Mouse (Mus musculus): Measurements from ENCODE around the gene Sass6.
"Not testable (repeated sequence)": the region's sequence is repeated elsewhere in the genome, so short reads cannot be mapped to it uniquely, and the experiment has no call there.

The Sass6 gene

GRCm38 (mm10) chr3:116634091-116634490 is 39.3 kb downstream of the Sass6 start:
- DNase-seq = no peak

- no peak for DNase-seq
Measured at GRCm38 (mm10) chr3:116634853-116635252, 40.1 kb downstream of the Sass6 start.

DNA sequence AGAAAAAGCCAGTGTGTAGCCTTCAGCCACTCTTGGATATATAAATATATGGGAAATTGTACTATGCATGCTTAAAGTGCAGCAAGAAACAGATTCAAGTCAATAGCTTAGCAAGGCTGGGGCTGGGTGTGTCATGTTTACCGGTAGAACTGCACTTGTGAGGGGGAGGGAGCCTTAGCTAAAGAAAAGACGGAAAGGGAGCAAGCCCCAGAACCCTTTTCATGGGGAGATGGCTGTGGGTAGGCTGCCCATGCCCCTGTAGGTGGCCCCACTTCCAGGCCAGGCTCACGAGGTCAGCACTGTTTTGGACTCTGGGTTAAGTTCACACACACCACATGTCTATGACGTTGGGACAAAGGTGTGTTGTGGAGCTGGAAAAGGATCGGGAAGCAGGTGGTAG is 41.0 kb downstream of the Sass6 start:
- DNase-seq = no peak

DNA sequence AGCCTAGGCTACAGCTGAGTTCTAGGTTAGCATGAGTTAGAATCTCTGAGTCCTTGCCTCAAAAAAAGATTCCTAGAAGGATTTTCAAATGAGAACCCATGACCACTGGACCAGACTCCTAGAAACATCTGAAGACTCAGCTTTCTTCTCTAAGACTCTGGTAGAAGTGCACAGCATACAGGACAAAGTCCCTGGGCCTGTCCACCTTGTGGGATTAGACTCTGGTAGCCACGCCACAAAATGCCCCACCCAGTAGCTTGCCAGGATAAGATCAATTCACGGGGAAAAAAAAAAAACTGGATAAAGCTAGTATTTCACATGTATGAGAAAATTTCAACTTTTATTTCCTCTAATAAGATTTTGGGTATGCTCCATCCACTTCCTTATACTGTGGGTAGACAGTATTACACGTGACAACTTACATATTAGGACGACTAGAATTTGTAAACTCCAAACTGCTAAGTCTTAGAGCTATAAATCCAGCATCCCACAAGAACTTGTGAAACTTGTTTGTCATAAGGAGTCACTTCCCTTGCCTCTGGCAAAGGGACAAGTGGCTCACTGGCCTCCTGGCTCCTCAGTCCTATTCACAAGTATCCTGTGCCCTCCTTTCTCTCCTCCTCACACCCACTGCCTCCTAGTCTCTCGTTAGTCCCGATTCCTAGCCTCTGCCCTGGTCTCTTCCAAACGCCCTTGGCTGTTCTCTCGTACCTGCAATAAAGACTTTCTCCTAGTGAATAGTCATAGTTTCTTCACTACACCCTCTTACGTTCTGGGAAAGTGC is 43.1 kb downstream of the Sass6 start:
- DNase-seq = no peak

DNA sequence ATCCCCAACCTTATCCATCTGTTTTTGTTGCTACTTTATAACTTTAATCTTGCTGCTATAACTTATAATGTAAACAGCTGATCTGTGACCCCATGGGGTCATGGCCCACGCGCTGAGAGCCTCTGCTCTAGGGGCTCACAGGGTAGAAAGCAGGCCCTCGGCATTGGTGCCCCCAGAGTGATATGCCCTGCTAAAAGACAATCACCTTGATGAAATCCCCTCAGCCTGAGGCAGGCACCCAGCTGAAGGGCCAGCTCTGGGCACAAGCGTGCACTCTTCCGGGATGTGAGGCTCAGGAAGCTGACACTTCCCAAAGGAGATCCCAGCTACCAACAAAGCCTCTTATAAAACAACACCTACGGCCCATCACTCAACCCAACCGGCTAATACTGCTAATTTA is 43.8 kb downstream of the Sass6 start:
- no peak for DNase-seq

DNA sequence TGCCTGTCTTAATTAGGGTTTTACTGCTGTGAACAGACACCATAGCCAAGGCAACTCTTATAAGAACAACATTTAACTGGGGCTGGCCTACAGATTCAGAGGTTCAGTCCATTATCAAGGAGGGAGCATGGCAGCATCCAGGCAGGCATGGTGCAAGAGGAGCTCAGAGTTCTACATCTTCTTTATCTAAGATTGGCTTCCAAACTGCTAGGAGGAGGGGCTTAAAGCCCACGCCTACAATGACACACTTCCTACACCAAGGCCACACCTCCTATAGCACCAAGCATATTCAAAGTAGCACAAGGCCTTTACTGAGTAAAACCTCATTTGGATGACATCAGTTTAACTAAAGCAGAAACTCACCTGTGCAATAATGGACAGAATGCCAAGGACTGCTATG is 45.2 kb downstream of the Sass6 start:
- no peak for DNase-seq

DNA sequence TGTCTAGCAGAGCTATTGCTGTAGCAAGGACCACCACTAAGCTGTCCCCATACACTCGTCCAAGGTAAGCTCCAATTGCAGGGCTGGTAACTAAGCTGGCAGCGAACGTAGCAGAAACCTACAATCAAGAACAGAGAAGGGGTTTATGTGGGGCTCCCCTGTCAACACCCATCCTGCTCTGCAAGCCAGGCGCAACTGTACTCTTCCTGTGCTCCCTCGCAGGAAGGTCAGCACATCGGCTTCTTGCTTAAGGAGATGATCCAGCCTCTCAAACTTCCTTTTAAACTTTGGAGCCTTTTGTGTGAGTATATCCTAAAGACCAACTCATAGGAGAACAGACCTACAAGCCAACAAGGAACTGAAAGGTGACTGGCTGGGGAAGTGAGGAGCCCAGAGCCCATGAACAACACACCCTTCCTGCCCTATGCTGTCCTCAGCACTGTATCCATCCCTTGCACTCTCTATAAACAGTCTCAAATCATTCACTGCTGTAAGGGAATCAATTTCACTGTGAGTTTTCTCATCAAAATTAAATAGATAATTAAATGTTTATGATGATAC is 47.1 kb downstream of the Sass6 start:
- DNase-seq = no peak

GRCm38 (mm10) chr3:116642373-116642772 is 47.6 kb downstream of the Sass6 start:
- no peak for DNase-seq

GRCm38 (mm10) chr3:116646387-116646786 is 51.6 kb downstream of the Sass6 start:
- no peak for DNase-seq

GRCm38 (mm10) chr3:116648805-116649204 is 54.0 kb downstream of the Sass6 start:
- DNase-seq = no peak

DNA sequence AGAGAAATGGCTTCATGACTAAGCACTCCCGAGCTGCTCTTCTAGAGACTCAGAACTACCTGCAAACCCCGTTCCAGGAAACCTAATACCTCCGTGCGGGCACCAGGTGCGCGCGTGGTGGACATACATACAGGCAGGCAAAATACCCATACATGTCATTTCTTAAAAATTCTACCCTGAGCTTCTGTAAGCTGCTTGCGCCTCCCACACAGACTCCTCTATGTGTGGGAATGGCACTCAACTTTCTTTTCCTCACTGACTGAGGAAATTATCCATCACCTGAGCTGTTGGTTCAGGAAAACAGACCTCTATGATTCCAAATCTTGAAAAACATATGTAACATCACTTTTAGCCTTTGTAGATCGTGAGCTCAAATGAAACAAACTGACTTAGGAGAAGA is 55.9 kb downstream of the Sass6 start:
- no peak for DNase-seq

GRCm38 (mm10) chr3:116652033-116652446 is 57.3 kb downstream of the Sass6 start:
- no peak for DNase-seq

DNA sequence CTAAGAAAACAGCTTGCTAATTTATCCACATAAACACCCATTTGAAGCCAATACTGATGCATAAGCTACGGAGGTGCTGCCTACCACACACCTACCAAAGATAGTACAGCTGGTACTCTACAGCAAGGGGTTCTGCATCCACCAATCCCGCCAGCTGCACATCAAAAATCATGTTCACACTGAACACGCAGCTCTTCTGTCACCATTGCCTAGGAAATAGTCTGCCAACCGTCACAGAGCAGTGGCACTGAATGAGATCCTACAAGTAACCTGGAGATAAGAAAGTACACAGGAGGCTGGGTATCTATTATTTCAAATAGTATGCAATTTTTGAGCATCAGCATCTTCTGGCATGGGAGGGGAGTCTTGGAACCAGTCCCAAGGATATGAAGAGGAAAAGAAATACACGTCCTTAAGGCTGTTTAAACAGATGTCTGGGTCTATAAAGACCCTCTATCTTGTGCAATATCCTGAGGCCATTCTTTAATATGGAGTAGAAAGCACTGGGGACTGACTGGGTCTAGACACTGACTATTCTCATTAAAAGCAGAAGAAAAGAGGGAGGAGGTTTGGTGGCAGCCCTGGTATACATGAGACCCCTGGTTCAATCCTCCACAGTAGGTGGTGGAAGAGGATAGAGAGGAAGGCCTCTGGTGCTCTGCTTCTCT is 58.6 kb downstream of the Sass6 start:
- no peak for DNase-seq

GRCm38 (mm10) chr3:116654051-116654450 is 59.3 kb downstream of the Sass6 start:
- not testable (repeated sequence) for DNase-seq

GRCm38 (mm10) chr3:116656184-116656965 is 61.6 kb downstream of the Sass6 start:
- DNase-seq = no peak

GRCm38 (mm10) chr3:116658928-116659565 is 64.3 kb downstream of the Sass6 start:
- DNase-seq = no peak

DNA sequence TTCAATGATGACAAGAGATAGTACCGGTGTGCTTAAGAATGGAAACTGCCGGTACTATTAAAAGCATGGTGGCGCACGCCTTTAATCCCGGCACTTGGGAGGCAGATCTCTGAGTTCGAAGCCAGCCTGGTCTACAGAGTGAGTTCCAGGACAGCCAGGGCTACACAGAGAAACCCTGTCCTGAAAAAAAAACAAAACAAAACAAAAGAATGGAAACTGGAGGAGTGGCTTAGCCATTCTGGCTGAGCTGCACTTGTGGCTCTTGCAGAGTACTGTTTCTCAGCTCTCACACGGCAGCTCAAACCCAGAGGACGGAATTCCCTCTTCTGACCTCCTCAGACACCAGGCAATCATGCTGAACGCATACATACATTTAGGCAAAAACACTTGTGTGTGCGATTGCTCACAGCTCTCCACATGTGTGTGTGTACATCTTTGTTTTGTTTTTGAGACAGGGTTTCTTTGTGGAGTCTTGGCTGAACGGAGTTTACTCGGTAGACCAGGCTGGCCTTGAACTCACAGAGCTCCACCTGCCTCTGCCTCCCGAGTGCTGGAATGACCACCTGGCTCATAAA is 65.2 kb downstream of the Sass6 start:
- no peak for DNase-seq

DNA sequence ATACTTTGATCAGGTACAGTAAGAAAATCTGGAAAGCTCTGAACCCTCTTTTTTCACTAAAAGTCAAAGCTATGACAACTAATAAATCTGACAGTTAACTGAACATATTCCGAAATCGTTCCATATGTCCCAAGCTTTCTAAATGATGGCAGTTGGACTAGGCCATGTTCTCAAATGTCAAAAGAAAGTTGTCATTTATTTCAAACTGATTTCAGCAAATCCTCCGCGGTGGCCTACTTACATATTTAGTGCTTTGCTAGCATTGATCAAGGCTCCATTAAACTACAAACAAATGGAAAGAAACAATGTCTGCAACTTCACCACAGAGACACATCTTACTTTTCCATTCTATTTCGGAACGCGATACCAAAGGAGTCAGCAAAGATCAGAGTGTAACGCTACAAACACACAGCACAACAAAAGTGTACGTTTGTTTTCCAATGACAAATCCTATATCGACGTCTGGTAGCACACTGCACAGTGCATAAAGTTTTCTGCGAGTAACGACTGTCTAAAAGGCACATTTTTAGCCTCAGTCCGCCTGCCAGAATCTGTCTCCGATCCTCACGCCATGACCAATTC is 66.6 kb downstream of the Sass6 start:
- DNase-seq = no peak

GRCm38 (mm10) chr3:116661870-116662414 is 67.2 kb downstream of the Sass6 start:
- DNase-seq = no peak

- DNase-seq = peak; percentile 100
Measured at GRCm38 (mm10) chr3:116662463-116662863, 67.7 kb downstream of the Sass6 start, which contains the start of gene Mfsd14a. TSS of gene Mfsd14a (minus strand) at chr3:116662677.

DNA sequence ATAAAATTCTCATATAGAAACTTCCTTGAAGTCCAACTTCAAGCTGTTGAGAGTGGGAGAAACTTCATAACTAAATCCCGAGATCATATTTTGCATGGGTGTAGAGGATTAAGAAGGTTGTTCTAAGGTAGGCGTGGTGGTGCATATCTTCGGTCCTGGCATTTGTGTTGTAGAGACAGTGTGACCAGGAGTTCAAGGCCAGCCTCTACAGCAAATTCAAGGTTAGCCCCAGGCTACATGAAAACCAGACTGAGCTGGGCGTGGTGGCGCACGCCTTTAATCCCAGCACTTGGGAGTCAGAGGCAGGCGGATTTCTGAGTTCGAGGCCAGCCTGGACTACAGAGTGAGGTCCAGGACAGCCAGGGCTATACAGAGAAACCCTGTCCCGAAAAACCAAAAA is 69.5 kb downstream of the Sass6 start:
- not testable (repeated sequence) for DNase-seq
